ENCODE assay signal across 32 mouse cellular contexts in genomic region chr14:19674046-19674445, GRCm38 (mm10).
"Had no signal": no experiment of that assay in that cellular context is flagged by ENCODE, and none has a peak within 500 bp of the region (broad histone marks: within the 10 kb centered on the region; RNA-seq: fewer than 3 reads in every experiment).

No protein-coding gene starts in this region.

- H3K9ac ChIP-seq: limb, embryonic 12.5 days; limb, embryonic 13.5 days; limb, embryonic 15.5 days; liver, embryonic 12.5 days; liver, embryonic 13.5 days; liver, embryonic 14.5 days; liver, embryonic 15.5 days; liver, postnatal 0 days; lung, embryonic 14.5 days; lung, embryonic 15.5 days; midbrain, embryonic 12.5 days; midbrain, embryonic 13.5 days; midbrain, embryonic 15.5 days; neural tube, embryonic 12.5 days had no signal

- H3K4me2 ChIP-seq: limb, embryonic 12.5 days; limb, embryonic 13.5 days; limb, embryonic 15.5 days; liver, embryonic 11.5 days; liver, embryonic 12.5 days; liver, embryonic 13.5 days; liver, embryonic 15.5 days; lung, embryonic 14.5 days; lung, embryonic 15.5 days; midbrain, embryonic 11.5 days; midbrain, embryonic 12.5 days; midbrain, embryonic 13.5 days; midbrain, embryonic 15.5 days; neural tube, embryonic 12.5 days had no signal

- DNase-seq: left cerebral cortex, postnatal 4 days; liver; liver, embryonic 13.5 days; liver, postnatal 0 days; lung, adult 18-20 months; lung, adult 2 months; lung, embryonic 14.5 days; lung, postnatal 10 days; lung, postnatal 14 days; lung, postnatal 36 days; lung, postnatal 4 days; midbrain, embryonic 14.5 days had no signal

- H3K27me3 ChIP-seq: limb, embryonic 12.5 days; limb, embryonic 13.5 days; limb, embryonic 15.5 days; liver, embryonic 12.5 days; liver, embryonic 13.5 days; liver, embryonic 15.5 days; lung, embryonic 15.5 days; megakaryocyte, embryonic 14.5 days; midbrain, embryonic 12.5 days; midbrain, embryonic 13.5 days; midbrain, embryonic 15.5 days; neural tube, embryonic 12.5 days had no signal

- ATAC-seq: liver, embryonic 12.5 days; liver, postnatal 0 days; lung, postnatal 0 days; midbrain, embryonic 13.5 days; midbrain, embryonic 15.5 days; midbrain, embryonic 16.5 days had no signal

- H3K27ac ChIP-seq: limb, embryonic 10.5 days; limb, embryonic 12.5 days; limb, embryonic 13.5 days; limb, embryonic 15.5 days; liver, embryonic 12.5 days; liver, embryonic 13.5 days; liver, embryonic 14.5 days; liver, embryonic 15.5 days; lung, embryonic 15.5 days; macrophage; midbrain, embryonic 10.5 days; midbrain, embryonic 12.5 days; midbrain, embryonic 13.5 days; midbrain, embryonic 15.5 days; neural tube, embryonic 12.5 days had no signal

- H3K4me1 ChIP-seq: limb, embryonic 10.5 days; limb, embryonic 12.5 days; limb, embryonic 13.5 days; limb, embryonic 15.5 days; liver, embryonic 12.5 days; liver, embryonic 13.5 days; liver, embryonic 15.5 days; lung, embryonic 15.5 days; megakaryocyte, embryonic 14.5 days; midbrain, embryonic 10.5 days; midbrain, embryonic 12.5 days; midbrain, embryonic 13.5 days; midbrain, embryonic 15.5 days; neural tube, embryonic 12.5 days had no signal

- H3K4me3 ChIP-seq: limb, embryonic 10.5 days; limb, embryonic 12.5 days; limb, embryonic 13.5 days; limb, embryonic 15.5 days; liver, embryonic 12.5 days; liver, embryonic 13.5 days; liver, embryonic 15.5 days; lung, embryonic 15.5 days; megakaryocyte, embryonic 14.5 days; midbrain, embryonic 10.5 days; midbrain, embryonic 12.5 days; midbrain, embryonic 13.5 days; midbrain, embryonic 15.5 days; myocyte; neural tube, embryonic 12.5 days had no signal

- H3K36me3 ChIP-seq: limb, embryonic 10.5 days; limb, embryonic 12.5 days; limb, embryonic 13.5 days; limb, embryonic 15.5 days; liver, embryonic 12.5 days; liver, embryonic 13.5 days; liver, embryonic 15.5 days; lung, embryonic 15.5 days; midbrain, embryonic 10.5 days; midbrain, embryonic 12.5 days; midbrain, embryonic 13.5 days; midbrain, embryonic 15.5 days; neural tube, embryonic 12.5 days had no signal

- H3K9me3 ChIP-seq: limb, embryonic 10.5 days; limb, embryonic 12.5 days; limb, embryonic 13.5 days; limb, embryonic 15.5 days; liver, embryonic 12.5 days; liver, embryonic 13.5 days; liver, embryonic 15.5 days; lung, embryonic 15.5 days; megakaryocyte, embryonic 14.5 days; midbrain, embryonic 10.5 days; midbrain, embryonic 12.5 days; midbrain, embryonic 13.5 days; midbrain, embryonic 15.5 days; neural tube, embryonic 12.5 days had no signal
